Mouse (Mus musculus): ENCODE data around the gene Cox20.

GRCm38 (mm10) chr1:178320038-178320722 is 1.2 kb downstream of the Cox20 start:
- TF ChIP-seq CTCF (IDR thresholded peaks at IDR 0.05; ENCODE audit: low read depth) (no peak), EP300 (optimal IDR thresholded peaks at IDR 0.05) (no peak)
